Mouse (Mus musculus) frontal cortex, postnatal 36 days (tissue): ENCODE measurements around the gene Plagl1.

Experiments used
- DNase-seq, 2 experiments: peaks; one replicate each; pipeline ENCODE4 v3.0.0; 2022; ENCODE audit warnings: low spot score in 2 of 2

The Plagl1 gene

DNA sequence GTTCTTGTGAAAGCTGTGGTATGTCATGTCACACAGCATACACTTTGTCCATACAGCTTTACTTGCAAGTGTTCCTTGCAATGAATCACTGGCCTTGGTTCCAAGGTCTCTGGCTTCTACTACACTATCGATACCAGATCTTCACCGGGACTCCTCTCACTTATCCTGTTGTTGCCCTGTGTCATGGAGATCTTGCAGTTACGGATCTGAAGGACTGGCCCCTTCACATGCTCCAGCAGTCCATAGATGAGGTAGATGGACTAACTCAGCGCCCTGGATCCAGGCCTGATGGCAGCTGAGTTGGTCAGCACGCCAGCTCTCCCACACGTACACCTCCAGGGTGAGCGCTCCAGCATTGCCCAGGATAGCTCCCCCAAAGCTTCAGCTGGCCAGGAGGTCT, 75.0 kb downstream of the Plagl1 start:
- no peak for DNase-seq

DNA sequence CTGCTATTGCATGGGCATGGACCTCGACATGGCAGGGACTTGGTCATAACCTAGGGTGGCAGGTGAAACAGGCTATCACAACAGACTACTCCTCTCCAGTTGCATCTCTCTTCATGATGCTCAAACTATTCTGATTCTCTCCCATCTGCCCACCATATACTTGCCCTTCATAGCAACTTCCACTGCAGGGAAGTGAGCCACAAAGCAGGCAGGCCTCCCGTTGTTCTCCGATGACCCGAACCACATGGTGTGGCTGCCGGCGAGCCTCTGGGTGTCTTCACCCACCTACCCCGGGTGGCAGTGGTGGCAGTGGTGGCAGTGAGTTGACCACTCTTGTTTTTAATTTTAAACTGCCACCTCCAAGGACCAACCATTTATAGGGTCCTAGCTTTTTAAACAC, 75.4 kb downstream of the Plagl1 start:
- DNase-seq = no peak

DNA sequence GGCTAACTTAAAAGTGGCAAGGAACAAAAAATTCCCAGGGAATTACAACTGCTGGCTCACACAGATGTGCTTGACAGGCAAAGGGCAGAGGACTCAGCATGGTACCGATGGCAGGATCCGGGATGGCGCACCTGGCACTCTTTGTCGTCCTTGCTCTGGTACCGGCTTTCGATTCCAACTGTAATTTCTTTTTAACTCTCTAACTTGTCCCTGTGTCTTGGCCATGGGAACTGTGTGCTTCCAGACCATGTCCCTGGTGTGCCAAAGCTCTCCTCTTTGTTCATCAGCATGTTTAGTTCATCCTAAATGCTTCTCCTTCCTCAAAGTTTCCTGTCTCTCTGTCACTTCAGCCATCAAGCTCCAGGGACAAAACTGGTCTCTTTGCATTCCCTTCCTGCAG, 77.6 kb downstream of the Plagl1 start:
- no peak for DNase-seq

DNA sequence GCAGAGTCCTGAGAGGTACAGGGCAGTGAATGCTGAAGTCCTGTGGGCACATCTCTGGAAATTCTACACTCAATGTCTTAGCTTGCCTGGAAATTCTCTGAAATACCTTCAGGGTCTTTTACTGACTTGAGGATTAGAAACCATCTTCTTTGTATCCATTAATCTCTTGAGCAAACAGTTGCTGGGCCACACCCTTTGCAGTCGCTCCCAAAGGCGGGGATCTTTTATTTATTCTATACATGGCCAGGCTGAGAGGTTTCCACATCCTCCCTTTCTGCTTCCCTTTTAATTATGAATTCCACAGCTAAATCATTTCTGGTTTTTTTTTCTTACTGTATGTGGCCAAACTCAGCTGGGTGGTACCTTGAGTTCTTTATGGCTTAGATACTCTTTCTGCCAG, 80.1 kb downstream of the Plagl1 start:
- no peak for DNase-seq

DNA sequence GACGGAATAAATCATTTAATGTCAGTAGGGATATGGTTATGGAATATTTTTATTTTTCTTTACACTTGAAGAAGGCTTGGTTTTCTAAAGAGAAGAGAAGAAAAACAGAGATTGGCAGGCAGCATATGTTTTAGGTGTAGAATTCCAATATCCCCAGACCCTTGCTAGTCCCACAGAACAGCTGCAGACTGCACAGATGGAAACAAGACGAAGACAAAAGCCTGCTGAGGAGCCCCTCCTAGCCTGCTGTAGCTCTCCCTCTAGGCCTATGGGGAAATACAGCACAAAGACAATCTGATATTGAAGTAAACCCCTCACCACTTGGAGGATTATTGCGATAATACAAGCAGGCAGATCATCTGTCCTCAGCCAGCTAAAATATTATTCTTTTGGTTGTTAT, 90.1 kb downstream of the Plagl1 start:
- DNase-seq = no peak

DNA sequence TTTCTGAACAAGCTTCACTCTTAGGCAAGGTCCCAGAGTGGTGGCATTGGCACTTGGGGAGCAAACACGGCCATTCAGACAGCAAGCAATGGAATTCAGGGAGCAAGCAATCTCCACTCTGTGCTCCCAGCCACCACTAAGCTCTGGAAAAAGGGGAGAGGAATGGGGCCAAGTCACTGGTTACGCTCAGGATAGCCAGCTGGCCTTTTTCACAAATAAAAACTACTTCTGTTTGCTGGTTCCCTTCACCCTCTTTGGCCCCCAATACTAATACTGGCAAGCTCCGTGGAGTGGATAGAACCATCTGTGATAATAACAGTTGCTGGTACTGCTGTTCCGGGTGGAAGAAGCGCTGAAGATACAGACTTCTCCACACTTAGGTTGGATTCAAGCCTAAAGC, 91.0 kb downstream of the Plagl1 start:
- peak in 1 of 2 experiments; percentile 18 for DNase-seq

DNA sequence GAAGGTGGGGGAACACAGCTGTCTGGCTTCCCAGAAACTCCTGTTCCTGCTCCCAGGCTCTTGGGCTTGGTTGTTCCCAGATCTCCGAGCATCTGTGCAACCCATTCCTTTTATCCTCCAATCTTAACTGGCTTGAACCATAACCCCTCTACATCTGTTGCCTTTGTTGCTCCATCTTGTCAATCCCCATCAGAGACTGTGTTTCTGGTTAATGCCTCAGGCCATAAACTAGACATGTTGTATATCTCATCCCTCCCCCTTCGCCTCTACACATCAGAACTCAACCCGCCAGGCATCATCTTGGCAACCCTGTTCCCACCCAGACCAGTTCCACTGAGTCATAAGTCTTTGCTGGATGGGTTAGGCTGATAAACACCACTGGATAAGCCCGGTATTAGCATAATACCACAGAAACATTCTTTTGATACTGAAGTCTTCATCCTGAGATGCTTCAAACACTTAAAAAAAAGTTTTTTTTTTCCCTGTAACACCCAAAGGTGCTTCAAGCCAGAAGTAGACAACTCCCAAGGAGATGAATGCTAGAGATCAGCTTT, 92.6 kb downstream of the Plagl1 start:
- no peak for DNase-seq

DNA sequence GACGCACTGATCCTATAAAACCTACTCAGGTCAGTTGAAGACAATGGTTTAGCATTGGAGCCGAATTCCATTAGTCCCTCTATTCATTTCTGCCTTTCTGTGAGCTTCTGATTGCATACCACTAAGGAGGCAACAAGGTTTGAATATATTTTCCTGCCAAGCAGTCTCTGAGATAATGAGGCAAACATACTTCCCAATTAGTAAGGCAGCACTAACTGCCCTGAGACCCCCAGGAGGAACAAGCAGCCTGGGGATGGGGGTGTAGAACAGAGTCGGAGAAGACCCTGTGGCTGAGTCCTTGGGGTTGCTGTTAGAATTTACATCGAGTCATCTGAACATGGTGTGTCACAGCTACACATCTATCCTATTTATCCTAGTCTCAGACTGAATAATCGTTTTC, 95.1 kb downstream of the Plagl1 start:
- no peak for DNase-seq

DNA sequence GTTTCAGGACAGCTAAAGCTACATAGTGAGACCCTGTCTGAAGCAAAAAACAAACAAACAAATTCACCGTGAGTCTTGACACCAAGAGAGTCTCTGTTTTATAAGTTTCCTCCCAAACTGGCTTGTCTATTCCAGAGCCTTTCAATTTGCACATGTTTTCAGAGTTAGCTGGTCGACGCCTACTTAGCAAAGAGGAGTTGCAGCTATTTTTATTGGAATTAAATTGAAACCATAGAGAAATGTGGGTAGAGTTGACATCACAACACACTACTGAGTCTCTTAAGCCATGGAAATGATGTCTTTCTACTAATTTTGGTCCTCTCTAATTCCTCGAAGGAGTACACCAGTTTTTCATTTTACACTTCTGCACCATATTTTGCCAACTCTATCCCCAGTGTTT, 100.6 kb downstream of the Plagl1 start:
- DNase-seq = peak in 1 of 2 experiments; percentile 6

DNA sequence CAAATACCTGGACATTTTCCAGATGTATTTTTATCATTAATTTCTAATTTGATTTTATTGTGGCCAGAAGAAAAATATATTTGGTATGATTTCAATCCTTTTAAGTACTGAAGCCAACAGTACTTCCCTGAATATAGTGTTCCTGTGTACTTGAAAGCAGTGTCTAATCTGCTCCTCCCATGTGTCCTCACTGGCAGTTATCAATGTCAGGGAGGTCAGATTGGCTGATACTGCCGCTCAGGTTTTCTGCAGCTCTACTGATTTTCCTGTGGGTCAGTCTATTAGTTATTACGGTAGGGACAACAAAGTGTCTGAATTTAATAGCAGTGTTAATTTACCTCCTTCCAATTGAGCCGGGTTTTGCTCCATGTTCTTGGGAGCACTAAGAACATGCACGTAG, 101.7 kb downstream of the Plagl1 start:
- no peak for DNase-seq

DNA sequence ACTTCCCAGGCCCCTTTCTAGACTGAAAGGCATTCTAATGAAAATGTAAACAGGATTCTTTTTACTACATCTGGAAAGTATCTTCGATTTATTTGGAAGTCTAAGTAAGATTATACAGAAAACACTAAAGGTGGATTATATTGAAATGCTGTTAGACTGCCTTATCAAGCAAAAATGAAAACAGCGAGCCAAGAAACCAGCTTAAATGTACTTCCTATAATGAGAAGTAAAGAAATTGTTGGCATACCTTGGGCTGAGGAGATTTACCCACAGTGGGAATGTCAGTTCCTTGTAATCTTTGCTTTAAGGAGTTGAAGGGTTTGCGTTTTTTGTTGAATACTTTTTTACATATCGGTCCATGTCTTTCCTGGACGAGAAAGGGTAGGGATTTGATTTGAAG, 108.2 kb downstream of the Plagl1 start:
- DNase-seq = no peak

DNA sequence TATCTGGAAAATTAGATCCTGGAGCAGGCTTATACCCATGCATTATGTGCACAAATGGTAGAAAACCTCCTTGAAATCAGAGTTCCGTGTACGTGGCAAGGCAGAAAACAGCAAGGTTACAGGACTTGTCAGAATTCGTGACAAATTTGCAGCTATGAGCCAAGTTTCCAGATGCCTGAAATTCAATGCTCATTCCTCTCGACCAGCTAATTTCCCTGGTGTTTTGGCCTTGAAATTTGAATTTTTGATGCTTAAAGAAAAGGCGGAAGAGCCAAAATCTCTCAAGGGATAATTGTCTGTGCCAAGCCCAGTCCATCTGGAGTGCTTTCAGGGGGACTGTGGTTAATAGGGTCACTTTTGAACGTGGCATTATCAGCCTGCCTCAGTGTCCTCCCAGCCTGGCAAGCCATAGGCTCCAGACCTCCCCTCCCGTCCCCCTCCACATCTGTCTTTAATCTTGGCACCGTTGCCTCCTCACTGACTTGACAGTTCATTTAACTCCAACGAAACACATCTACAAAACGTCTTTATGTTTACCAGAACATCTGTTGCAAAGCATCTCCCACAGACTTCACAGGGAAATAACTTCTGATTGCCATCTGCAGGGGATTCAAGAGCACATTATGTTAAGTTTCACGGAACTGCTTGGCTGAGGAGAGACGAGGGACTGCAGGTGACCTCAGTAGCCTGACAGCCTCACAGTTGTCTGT, 110.6 kb downstream of the Plagl1 start:
- DNase-seq = no peak

DNA sequence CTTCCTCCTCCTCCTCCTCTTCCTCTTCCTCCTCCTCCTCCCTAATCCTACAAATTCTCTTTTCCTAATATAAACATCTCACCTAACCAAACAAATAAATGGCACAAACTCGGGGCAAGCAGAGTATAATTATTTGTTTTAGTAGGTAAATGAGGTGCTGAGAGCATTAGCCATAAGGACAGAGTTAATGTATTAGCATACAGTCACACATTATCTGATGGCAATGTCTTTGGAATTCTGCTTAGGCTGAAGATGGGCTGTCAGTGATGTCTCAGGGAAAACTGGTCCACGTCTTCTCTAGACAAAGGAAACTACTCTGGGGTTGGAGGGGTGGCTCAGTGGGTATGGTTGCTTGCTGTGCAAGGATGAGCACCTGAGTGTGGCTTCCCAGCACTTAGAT, 111.2 kb downstream of the Plagl1 start:
- no peak for DNase-seq

DNA sequence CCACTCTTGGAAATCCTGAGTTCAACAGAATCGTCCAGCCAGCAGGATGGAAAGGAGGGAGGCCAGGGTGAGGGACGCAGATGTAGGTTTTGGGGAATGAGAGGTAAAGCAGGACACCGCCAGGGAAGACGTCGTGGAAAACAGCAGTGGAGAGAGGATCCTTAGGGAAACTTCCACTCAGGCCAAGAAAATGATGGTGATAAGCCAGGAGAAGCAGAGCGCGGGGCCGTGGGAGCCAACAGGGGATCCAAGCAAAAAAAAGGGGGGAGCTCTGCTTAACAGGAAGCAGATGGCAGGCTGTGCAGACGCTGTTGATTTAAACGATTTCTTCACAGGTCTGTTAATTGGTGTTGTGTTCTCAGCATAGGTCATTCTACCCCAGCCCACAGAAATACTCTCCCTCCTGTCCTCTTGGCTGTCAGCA, 112.5 kb downstream of the Plagl1 start:
- no peak for DNase-seq

DNA sequence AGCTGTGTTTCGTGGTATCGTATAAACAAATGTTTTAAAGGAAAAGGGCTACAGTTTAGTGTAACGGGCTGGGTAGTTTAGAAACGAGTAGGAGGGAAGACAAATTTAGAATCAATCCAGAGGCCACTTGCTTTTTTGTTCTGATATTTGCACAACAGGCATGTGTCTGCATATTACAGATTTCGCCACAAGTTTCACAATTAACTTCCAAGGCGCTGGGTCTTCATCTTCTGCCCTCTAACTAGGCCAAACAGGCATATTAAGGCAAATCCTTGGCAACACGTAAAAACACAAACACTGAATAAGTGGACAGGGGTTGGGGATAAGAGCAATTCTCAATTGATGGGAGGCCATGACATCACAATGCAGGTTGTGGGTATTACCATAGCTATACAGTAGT, 115.6 kb downstream of the Plagl1 start:
- no peak for DNase-seq

DNA sequence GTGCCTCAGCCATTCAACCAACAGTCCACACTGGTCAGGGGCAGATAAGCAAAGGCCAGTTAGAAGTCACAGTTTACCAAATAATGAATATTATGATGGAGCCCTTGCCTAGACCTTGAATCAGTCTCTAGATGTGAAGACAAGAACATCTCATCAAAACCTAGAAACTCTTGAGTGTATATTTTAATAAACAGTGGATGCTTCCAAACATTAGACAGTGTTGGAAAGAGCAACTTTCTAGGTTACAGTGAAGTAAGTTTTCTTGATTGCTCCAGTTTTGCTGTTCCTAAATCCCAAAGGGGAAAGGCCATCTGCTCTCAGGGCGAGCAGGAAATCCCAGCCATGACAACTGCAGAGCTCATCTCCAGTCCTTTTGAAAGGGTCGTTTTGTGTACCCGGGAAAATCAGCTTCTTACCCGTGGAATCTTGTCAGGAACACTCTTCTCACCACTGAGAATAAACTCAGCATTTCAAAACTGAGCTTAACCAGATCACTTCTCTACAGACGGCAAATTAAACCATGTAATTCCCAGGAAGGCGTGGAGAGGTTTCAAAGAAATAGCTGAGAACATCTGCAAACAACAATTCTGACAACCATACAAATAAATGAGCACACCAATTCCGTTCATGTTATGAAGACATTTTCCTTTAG, 117.8 kb downstream of the Plagl1 start, which contains the start of gene Zc2hc1b:
Zc2hc1b (minus strand) TSS at position 51 of the 652 bp plus-strand sequence.
- DNase-seq = no peak

DNA sequence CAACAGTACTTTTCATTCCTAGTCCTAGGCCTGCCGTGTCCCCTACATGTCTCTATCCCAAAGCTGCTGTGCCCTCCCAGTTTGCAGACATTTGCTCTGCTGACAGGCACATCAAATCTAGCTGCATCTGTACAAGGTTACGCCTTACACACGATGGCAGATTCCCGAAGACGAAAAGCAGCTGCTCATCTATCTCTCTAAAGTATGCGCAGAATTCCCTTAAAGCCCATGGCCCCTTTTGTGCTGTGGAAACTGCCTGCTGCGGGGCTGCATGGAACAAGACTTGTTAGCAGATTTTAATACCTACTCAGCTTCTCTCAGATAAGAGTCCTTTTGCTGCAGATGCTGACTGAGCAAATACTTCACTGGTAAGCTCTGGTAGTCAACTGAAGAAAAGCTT, 119.9 kb downstream of the Plagl1 start:
- DNase-seq = no peak
